Mouse (Mus musculus) liver, embryonic 13.5 days (tissue): ENCODE results near the gene Ina. TPM values are rescaled to one million over a fixed set of nuclear protein-coding genes. Genes with fewer than 3 reads are reported as not detected.
"Not testable (repeated sequence)": the region's sequence is repeated elsewhere in the genome, so short reads cannot be mapped to it uniquely, and the experiment has no call there.

Experiments
- ATAC-seq: fragments of 200-750 bp; cut with Nextera tagmentation; 2 replicates; pipeline ENCODE4 v1.8.0; 2017; ENCODE audit warnings: low read depth, mild to moderate bottlenecking, moderate number of reproducible peaks, moderate library complexity
- DNase-seq: peaks from one replicate; pipeline ENCODE4 v3.0.0; 2022
- H3K27ac ChIP-seq: fragments of 300-500 bp; sonication (generic); 2 replicates; pipeline ENCODE4 v1.5.1; 2015; ENCODE audit warnings: moderate library complexity, mild to moderate bottlenecking, inconsistent platforms
- H3K27me3 ChIP-seq: fragments of 300-500 bp; sonication (generic); 2 replicates; pipeline ENCODE4 v1.6.1; 2015; ENCODE audit warnings: mild to moderate bottlenecking, inconsistent platforms
- H3K36me3 ChIP-seq: fragments of 300-500 bp; sonication (generic); 2 replicates; pipeline ENCODE4 v1.6.1; 2015; ENCODE audit warnings: mild to moderate bottlenecking, inconsistent platforms
- H3K4me1 ChIP-seq: fragments of 300-500 bp; sonication (generic); replicated peaks from 2 replicates; pipeline ENCODE4 v1.6.1; 2015; ENCODE audit warnings: inconsistent platforms
- H3K4me2 ChIP-seq: fragments of 300-500 bp; sonication (generic); 2 replicates; pipeline ENCODE4 v1.6.1; 2015; ENCODE audit warnings: inconsistent platforms, mild to moderate bottlenecking, moderate library complexity
- H3K4me3 ChIP-seq: fragments of 300-500 bp; sonication (generic); replicated peaks from 2 replicates; pipeline ENCODE4 v1.5.1; 2015; ENCODE audit warnings: mild to moderate bottlenecking, inconsistent platforms
- H3K9ac ChIP-seq: fragments of 300-500 bp; sonication (generic); 2 replicates; pipeline ENCODE4 v1.6.1; 2015; ENCODE audit warnings: mild to moderate bottlenecking, inconsistent platforms
- H3K9me3 ChIP-seq: fragments of 300-500 bp; sonication (generic); replicated peaks from 2 replicates; pipeline ENCODE4 v1.6.1; 2016; ENCODE audit warnings: inconsistent platforms
- WGBS: fragments of 180-500 bp; shearing (Covaris S2); methylation state at CpG from one replicate; pipeline ENCODE4 v1.1.7; 2015; ENCODE audit not compliant: insufficient replicate concordance; 5-methylcytosine and 5-hydroxymethylcytosine counted together
- polyA plus RNA-seq: library from polyadenylated mRNA; unstranded; fragments of >200 nt; fragmentation: Nextera tagmentation; extraction: Ambion mirVana; gene quantifications from 2 replicates; pipeline ENCODE4 v1.2.1, GENCODE M21; 2015

Gene Ina
- polyA plus RNA-seq, 1 experiment from 2014 or later: 0.71 TPM

GRCm38 (mm10) chr19:46975997-46976396 is 38.5 kb upstream of the Ina start:
- WGBS: 64% methylated on average over 8 of the region's 8 CpGs
- H3K4me3 ChIP-seq: no peak overlapping the region
- H3K4me1 ChIP-seq: peaks cover 40% of the 10 kb centered on the region
- no peaks in the 10 kb centered on the region for H3K27me3 ChIP-seq
- no peak overlapping the region for H3K9ac ChIP-seq
- no peak for ATAC-seq
- no peaks in the 10 kb centered on the region for H3K9me3 ChIP-seq
- no peak for DNase-seq
- no peak overlapping the region for H3K27ac ChIP-seq
- H3K36me3 ChIP-seq: no peaks in the 10 kb centered on the region
- no peak overlapping the region for H3K4me2 ChIP-seq

- no peaks in the 10 kb centered on the region for H3K9me3 ChIP-seq
- no peak overlapping the region for H3K4me3 ChIP-seq
- H3K36me3 ChIP-seq: no peaks in the 10 kb centered on the region
- H3K9ac ChIP-seq: no peak overlapping the region
- H3K4me2 ChIP-seq: no peak overlapping the region
- no peak overlapping the region for H3K27ac ChIP-seq
- peaks cover 41% of the 10 kb centered on the region for H3K4me1 ChIP-seq
- DNase-seq (no peak), ATAC-seq (no peak)
- H3K27me3 ChIP-seq: no peaks in the 10 kb centered on the region
- WGBS: 40% methylated on average over 2 of the region's 2 CpGs
Observed at GRCm38 (mm10) chr19:46976743-46977142, 37.8 kb upstream of the Ina start.

GRCm38 (mm10) chr19:46977460-46977859 is 37.0 kb upstream of the Ina start:
- WGBS: 63% methylated on average over 6 of the region's 6 CpGs
- H3K9ac ChIP-seq: no peak overlapping the region
- no peak overlapping the region for H3K27ac ChIP-seq
- DNase-seq: no peak
- no peaks in the 10 kb centered on the region for H3K27me3 ChIP-seq
- no peak overlapping the region for H3K4me3 ChIP-seq
- H3K9me3 ChIP-seq: no peaks in the 10 kb centered on the region
- H3K4me2 ChIP-seq: no peak overlapping the region
- no peak for ATAC-seq
- peaks cover 41% of the 10 kb centered on the region for H3K4me1 ChIP-seq
- H3K36me3 ChIP-seq: no peaks in the 10 kb centered on the region

GRCm38 (mm10) chr19:46978069-46978468 is 36.4 kb upstream of the Ina start:
- H3K27me3 ChIP-seq, DNase-seq, H3K36me3 ChIP-seq, H3K4me3 ChIP-seq, ATAC-seq, H3K4me2 ChIP-seq, H3K9me3 ChIP-seq, H3K9ac ChIP-seq: not testable (repeated sequence)
- Histone ChIP-seq H3K27ac (peak overlapping the region; percentile 11; the same call in 1 of the 2 replicates), H3K4me1 (peaks cover 41% of the 10 kb centered on the region)
- 84% methylated on average over 3 of the region's 3 CpGs for WGBS

- no peak overlapping the region for H3K27ac ChIP-seq
- peaks cover 49% of the 10 kb centered on the region for H3K4me1 ChIP-seq
- no peak overlapping the region for H3K4me2 ChIP-seq
- H3K36me3 ChIP-seq: no peaks in the 10 kb centered on the region
- WGBS: 61% methylated on average over 17 of the region's 17 CpGs
- H3K4me3 ChIP-seq: no peak overlapping the region
- ATAC-seq (no peak), DNase-seq (no peak)
- H3K9ac ChIP-seq: peak overlapping the region; percentile 18; the same call in 1 of the 2 replicates
- no peaks in the 10 kb centered on the region for H3K27me3 ChIP-seq
- H3K9me3 ChIP-seq: no peaks in the 10 kb centered on the region
Observed at GRCm38 (mm10) chr19:46978920-46979780, 35.3 kb upstream of the Ina start.

- WGBS: 66% methylated on average over 3 of the region's 3 CpGs
- Histone ChIP-seq H3K36me3 (no peaks in the 10 kb centered on the region), H3K9me3 (no peaks in the 10 kb centered on the region), H3K27me3 (no peaks in the 10 kb centered on the region), H3K9ac (no peak overlapping the region), H3K4me3 (no peak overlapping the region), H3K27ac (no peak overlapping the region), H3K4me1 (peaks cover 54% of the 10 kb centered on the region), H3K4me2 (no peak overlapping the region)
- DNase-seq: no peak
- no peak for ATAC-seq
Observed at GRCm38 (mm10) chr19:46979781-46980105, 34.8 kb upstream of the Ina start.

GRCm38 (mm10) chr19:46981462-46981861 is 33.0 kb upstream of the Ina start:
- no peak overlapping the region for H3K27ac ChIP-seq
- no peaks in the 10 kb centered on the region for H3K36me3 ChIP-seq
- no peak overlapping the region for H3K9ac ChIP-seq
- 45% methylated on average over 6 of the region's 6 CpGs for WGBS
- peaks cover 70% of the 10 kb centered on the region for H3K4me1 ChIP-seq
- H3K9me3 ChIP-seq: no peaks in the 10 kb centered on the region
- ATAC-seq (no peak), DNase-seq (no peak)
- no peaks in the 10 kb centered on the region for H3K27me3 ChIP-seq
- H3K4me2 ChIP-seq: no peak overlapping the region
- no peak overlapping the region for H3K4me3 ChIP-seq

GRCm38 (mm10) chr19:46983352-46983965 is 31.0 kb upstream of the Ina start:
- no peak for ATAC-seq
- Histone ChIP-seq H3K4me1 (peaks cover 88% of the 10 kb centered on the region), H3K9me3 (no peaks in the 10 kb centered on the region), H3K36me3 (no peaks in the 10 kb centered on the region), H3K4me2 (peak overlapping the region; percentile 61), H3K4me3 (peak overlapping the region; percentile 35; the same call in 1 of the 2 replicates), H3K9ac (peak overlapping the region; percentile 20), H3K27me3 (no peaks in the 10 kb centered on the region), H3K27ac (peak overlapping the region; percentile 86)
- 49% methylated on average over 14 of the region's 14 CpGs for WGBS
- no peak for DNase-seq

- DNase-seq (peak; percentile 68), ATAC-seq (peak; percentile 63)
- Histone ChIP-seq H3K9me3 (no peaks in the 10 kb centered on the region), H3K4me1 (peaks cover 88% of the 10 kb centered on the region), H3K9ac (peak overlapping the region; percentile 20), H3K4me2 (peak overlapping the region; percentile 61), H3K4me3 (peak overlapping the region; percentile 35), H3K27me3 (no peaks in the 10 kb centered on the region), H3K36me3 (no peaks in the 10 kb centered on the region), H3K27ac (peak overlapping the region; percentile 86)
- WGBS: 8% methylated on average over 11 of the region's 11 CpGs
Observed at GRCm38 (mm10) chr19:46983966-46984380, 30.5 kb upstream of the Ina start.

GRCm38 (mm10) chr19:46984726-46985622 is 29.5 kb upstream of the Ina start:
- Histone ChIP-seq H3K4me2 (peak overlapping the region; percentile 61), H3K27ac (peak overlapping the region; percentile 79), H3K9ac (0 out of 2 replicates have a peak overlapping the region, but pooled peaks have one; percentile 27), H3K4me1 (peaks cover 88% of the 10 kb centered on the region), H3K9me3 (no peaks in the 10 kb centered on the region), H3K4me3 (no peak overlapping the region), H3K27me3 (no peaks in the 10 kb centered on the region), H3K36me3 (no peaks in the 10 kb centered on the region)
- no peak for ATAC-seq
- DNase-seq: no peak
- WGBS: 55% methylated on average over 13 of the region's 13 CpGs

GRCm38 (mm10) chr19:46987646-46988045 is 26.9 kb upstream of the Ina start:
- no peaks in the 10 kb centered on the region for H3K9me3 ChIP-seq
- no peak for ATAC-seq
- H3K4me3 ChIP-seq: peak overlapping the region; percentile 47; the same call in 1 of the 2 replicates
- H3K4me2 ChIP-seq: peak overlapping the region; percentile 71
- peak overlapping the region; percentile 97 for H3K27ac ChIP-seq
- no peak for DNase-seq
- no peaks in the 10 kb centered on the region for H3K27me3 ChIP-seq
- 42% methylated on average over 6 of the region's 6 CpGs for WGBS
- H3K4me1 ChIP-seq: peaks cover 78% of the 10 kb centered on the region
- H3K9ac ChIP-seq: peak overlapping the region; percentile 74
- H3K36me3 ChIP-seq: no peaks in the 10 kb centered on the region
